Mouse (Mus musculus) monocyte, adult 2 months (primary cell): ENCODE measurements around the gene Magi1.
"Not testable (repeated sequence)": the region's sequence is repeated elsewhere in the genome, so short reads cannot be mapped to it uniquely, and the experiment has no call there.

ENCODE experiments used
- DNase-seq, 2 experiments: peaks; one replicate each; pipeline ENCODE4 v3.0.0; 2022; ENCODE audit warnings: low spot score in 2 of 2, low read depth in 1 of 2

Magi1 gene

DNA sequence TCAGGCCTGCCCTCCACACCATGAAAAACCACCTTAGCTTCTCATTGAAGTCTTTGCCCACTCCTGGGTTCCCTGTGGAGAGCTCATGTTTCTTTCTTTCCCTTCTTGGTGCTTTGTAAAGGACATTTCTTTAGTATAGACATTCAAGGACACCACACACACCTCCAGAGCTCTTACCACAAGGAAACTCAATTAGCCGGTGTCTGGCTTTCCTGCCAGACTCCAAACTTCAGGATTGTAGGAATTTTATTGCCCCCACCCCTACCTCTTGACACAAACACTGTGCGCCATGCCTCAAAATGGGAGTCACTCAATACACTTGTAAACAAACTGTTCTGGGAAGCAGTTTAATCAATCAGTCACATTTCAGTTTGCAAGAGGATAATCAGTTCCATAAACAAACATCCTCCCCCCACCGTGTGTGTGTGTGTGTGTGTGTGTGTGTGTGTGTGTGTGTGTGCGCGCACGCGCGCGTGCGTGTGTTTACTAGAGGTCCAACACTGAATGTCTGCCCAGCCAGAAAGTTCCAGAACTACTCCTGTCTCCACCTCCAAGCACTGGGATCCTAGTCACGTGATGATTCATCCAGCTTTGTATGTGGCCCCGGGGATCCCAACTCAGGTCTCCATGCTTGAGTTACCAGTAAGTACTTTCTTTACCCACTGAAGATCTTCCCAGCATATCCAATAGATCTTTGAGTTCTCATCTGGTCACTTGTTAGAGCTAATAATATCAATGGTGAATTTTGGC, 618.5 kb downstream of the Magi1 start:
- DNase-seq, result no peak

DNA sequence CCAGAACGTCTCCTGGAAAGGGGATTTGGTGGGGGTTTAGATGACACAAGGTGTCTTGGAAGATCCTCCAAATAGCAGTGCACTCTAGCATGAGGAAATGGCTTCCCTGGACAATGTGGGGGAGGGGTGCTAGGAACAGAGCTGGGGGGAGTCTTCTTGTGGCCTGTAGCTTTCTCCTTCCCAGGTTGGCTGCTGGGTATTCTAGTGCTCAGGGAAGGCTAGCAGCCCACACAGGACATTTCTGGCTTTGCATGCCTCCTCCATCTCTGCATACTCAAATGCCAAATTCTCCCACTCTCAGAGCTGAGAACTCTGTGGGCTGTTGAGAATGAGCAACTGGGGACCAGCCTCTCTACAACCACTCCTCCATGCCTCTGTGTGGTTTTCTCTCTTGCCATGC, 622.6 kb downstream of the Magi1 start:
- no peak for DNase-seq

DNA sequence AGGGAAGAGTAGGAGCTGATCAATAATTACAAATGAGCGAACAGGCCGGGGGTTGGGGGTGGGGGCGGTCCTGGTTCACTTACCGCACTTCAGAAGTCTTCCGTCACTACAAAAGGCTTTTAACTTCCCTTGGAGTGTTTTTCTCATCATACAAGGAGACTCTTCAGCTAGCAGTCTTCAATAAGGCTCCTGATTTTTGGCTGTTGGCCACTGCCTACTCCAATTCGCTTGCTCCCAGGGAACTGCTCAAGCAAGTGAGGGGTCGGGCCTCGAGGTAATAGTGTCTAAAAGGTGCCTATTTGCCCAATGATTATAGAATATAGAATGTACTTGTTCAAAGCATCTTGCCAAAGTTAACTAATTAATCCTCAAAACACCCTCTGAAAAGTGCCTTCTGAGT, 624.2 kb downstream of the Magi1 start:
- no peak for DNase-seq

DNA sequence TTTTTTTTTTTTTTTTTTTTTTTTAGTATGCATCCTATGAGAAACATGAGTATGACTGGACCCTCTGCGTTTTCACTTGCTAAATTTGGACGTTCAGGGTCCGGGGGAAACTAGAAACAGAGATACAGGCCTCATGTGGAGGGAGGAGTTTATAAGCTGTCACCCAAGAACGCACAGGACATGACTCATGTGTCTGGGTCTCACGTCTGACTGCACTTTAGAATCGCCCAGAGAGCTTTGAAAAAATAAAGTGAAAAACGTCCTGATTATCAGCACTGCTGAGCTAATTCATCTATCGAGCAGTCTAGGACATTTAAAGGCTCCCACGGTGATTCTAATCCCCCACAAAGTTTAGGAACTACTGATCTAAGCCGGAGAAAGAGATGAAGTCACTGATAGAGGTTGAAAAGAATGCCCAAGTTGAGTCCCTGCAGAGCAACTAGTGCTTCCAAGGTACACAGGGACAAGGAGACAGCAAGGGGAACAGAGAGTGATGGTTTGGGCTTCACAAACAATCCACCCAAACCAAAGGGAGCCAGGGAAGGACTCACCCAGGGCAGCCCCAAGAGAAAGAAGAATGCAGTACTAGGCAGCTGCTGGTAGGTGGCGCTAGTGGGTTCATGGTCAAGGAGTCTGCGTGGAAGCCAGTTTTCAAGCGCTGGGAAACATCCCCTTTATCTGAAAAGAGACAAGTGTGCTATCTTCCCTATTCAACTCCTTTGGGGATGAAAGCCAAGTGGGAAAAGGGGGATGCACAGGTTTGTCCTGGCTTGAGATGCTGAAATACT, 626.3 kb downstream of the Magi1 start:
- DNase-seq, result no peak

DNA sequence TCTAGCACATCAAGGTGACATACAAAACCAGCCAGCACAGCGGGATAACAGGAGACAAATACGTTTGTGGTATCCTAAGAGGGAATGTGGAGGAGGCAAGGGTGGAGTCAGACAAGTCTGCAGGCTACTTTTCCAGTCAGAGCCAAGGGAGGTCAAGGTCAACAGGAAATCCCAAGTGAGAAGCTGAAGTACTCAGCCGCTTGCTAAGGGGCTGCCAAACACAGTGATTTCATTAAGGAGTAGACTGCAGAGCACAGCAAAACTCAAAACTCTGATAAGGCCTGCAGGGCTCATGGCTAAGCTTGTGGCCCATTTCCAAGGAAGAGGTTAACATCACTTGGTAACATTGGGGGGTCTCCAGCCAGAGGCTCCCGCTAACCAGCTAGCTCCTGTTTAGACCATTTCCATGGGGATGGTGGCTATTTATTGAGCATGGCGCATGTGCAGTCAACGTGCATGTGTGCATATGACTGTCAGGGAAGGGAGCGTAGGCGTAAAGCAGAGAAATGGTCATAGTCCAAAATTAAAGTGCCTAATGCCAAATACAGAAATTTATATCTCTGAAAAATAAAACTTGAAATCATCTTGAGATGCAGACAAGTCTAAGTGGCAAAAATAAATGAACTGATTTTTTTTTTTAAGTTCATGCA, 635.0 kb downstream of the Magi1 start:
- no peak for DNase-seq

DNA sequence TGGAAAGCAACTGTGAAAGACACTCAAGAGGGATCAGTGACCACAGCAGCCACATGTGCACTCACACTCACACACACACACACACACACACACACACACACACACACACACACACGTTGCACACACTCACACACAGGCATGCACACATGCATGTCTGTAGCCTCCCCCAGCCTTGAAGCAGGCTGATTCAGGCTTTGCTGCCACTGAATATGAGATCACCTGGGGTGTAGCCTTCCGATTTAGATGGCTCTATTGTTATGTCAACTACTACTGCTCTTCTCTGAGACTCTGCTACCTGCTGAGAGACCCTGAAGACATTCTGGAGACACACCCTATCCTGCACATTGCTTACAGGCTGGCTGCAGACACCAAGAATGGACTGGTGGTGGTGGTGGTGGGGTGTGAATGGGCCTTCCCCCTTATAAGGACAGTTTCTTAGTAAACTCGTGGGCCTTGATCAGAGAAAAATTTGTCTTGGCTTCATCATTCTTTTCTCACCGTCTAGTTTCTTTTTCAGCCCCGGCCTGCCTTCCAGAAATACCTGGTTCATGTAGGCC, 653.9 kb downstream of the Magi1 start:
- not testable (repeated sequence) for DNase-seq

DNA sequence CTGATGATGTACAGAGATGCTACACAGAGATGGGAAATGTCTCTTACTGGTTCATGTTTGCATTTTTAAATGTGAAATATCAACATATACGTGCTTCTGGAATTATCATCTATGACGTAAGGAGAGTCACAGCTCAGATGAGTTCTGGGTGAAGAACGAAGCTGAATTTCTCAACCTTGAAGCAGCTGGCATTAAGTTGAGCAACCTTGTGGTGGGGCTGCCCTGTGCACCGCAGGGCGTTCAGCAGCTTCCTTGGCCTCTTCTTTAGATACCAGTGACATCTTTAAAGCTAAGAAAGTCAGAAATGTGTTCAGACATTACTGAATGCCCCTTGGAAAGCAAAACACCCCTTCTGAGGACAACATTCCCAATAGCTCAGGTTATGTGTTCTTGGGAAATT, 656.5 kb downstream of the Magi1 start:
- DNase-seq, result no peak
